Mouse (Mus musculus): ENCODE measurements around the gene Copb1. TPM values are rescaled to one million over a fixed set of nuclear protein-coding genes. Genes with fewer than 3 reads are reported as not detected.

Copb1 gene
- 93.3 and 101 TPM in 2 replicates for total RNA-seq (2017)

- ATAC-seq (replicated peaks; ENCODE audit: low read depth, poor library complexity, severe bottlenecking), result peak; percentile 99
Observed at GRCm38 (mm10) chr7:114253885-114254833, at the start of gene Copb1. TSS of gene Copb1 (minus strand) at chr7:114254711.

GRCm38 (mm10) chr7:114301293-114301782 lies 46.8 kb upstream of the Copb1 start:
- peak; percentile 87 for ATAC-seq (replicated peaks; ENCODE audit: low read depth, poor library complexity, severe bottlenecking)

- ATAC-seq (replicated peaks; ENCODE audit: low read depth, poor library complexity, severe bottlenecking), result no peak
Observed at GRCm38 (mm10) chr7:114300782-114301181, 46.3 kb upstream of the Copb1 start.

- no peak for ATAC-seq (replicated peaks; ENCODE audit: low read depth, poor library complexity, severe bottlenecking)
Observed at GRCm38 (mm10) chr7:114299247-114299646, 44.7 kb upstream of the Copb1 start.

GRCm38 (mm10) chr7:114294698-114295097 lies 40.2 kb upstream of the Copb1 start:
- ATAC-seq (replicated peaks; ENCODE audit: low read depth, poor library complexity, severe bottlenecking), result no peak

- no peak for ATAC-seq (replicated peaks; ENCODE audit: low read depth, poor library complexity, severe bottlenecking)
Observed at GRCm38 (mm10) chr7:114293903-114294302, 39.4 kb upstream of the Copb1 start.

GRCm38 (mm10) chr7:114292501-114292971 lies 38.0 kb upstream of the Copb1 start:
- peak; percentile 61 for ATAC-seq (replicated peaks; ENCODE audit: low read depth, poor library complexity, severe bottlenecking)

GRCm38 (mm10) chr7:114291461-114292335 lies 37.2 kb upstream of the Copb1 start:
- peak; percentile 74 for ATAC-seq (replicated peaks; ENCODE audit: low read depth, poor library complexity, severe bottlenecking)

GRCm38 (mm10) chr7:114290078-114290506 lies 35.6 kb upstream of the Copb1 start:
- no peak for ATAC-seq (replicated peaks; ENCODE audit: low read depth, poor library complexity, severe bottlenecking)

GRCm38 (mm10) chr7:114284296-114284910 lies 29.9 kb upstream of the Copb1 start:
- ATAC-seq (replicated peaks; ENCODE audit: low read depth, poor library complexity, severe bottlenecking), result no peak

- no peak for ATAC-seq (replicated peaks; ENCODE audit: low read depth, poor library complexity, severe bottlenecking)
Observed at GRCm38 (mm10) chr7:114283006-114283405, 28.5 kb upstream of the Copb1 start.

- ATAC-seq (replicated peaks; ENCODE audit: low read depth, poor library complexity, severe bottlenecking), result peak; percentile 97
Observed at GRCm38 (mm10) chr7:114281671-114282070, 27.2 kb upstream of the Copb1 start.

- ATAC-seq (replicated peaks; ENCODE audit: low read depth, poor library complexity, severe bottlenecking), result peak; percentile 96
Observed at GRCm38 (mm10) chr7:114276005-114276752, 21.7 kb upstream of the Copb1 start, which contains the start of gene Psma1. TSS of gene Psma1 (minus strand) at chr7:114276118.

- ATAC-seq (replicated peaks; ENCODE audit: low read depth, poor library complexity, severe bottlenecking), result peak; percentile 62
Observed at GRCm38 (mm10) chr7:114275372-114276004, 21.0 kb upstream of the Copb1 start.

- ATAC-seq (replicated peaks; ENCODE audit: low read depth, poor library complexity, severe bottlenecking), result no peak
Observed at GRCm38 (mm10) chr7:114268446-114268845, 13.9 kb upstream of the Copb1 start.

GRCm38 (mm10) chr7:114251684-114252083 lies 2.8 kb downstream of the Copb1 start:
- no peak for ATAC-seq (replicated peaks; ENCODE audit: low read depth, poor library complexity, severe bottlenecking)

GRCm38 (mm10) chr7:114233980-114234379 lies 20.5 kb downstream of the Copb1 start:
- no peak for ATAC-seq (replicated peaks; ENCODE audit: low read depth, poor library complexity, severe bottlenecking)

- no peak for ATAC-seq (replicated peaks; ENCODE audit: low read depth, poor library complexity, severe bottlenecking)
Observed at GRCm38 (mm10) chr7:114232982-114233381, 21.5 kb downstream of the Copb1 start.

- ATAC-seq (replicated peaks; ENCODE audit: low read depth, poor library complexity, severe bottlenecking), result no peak
Observed at GRCm38 (mm10) chr7:114231857-114232256, 22.7 kb downstream of the Copb1 start.

Data from common myeloid progenitor, adult 5-6 weeks (primary cell).